Mouse (Mus musculus): ENCODE data around the gene Psmb3.

DNA sequence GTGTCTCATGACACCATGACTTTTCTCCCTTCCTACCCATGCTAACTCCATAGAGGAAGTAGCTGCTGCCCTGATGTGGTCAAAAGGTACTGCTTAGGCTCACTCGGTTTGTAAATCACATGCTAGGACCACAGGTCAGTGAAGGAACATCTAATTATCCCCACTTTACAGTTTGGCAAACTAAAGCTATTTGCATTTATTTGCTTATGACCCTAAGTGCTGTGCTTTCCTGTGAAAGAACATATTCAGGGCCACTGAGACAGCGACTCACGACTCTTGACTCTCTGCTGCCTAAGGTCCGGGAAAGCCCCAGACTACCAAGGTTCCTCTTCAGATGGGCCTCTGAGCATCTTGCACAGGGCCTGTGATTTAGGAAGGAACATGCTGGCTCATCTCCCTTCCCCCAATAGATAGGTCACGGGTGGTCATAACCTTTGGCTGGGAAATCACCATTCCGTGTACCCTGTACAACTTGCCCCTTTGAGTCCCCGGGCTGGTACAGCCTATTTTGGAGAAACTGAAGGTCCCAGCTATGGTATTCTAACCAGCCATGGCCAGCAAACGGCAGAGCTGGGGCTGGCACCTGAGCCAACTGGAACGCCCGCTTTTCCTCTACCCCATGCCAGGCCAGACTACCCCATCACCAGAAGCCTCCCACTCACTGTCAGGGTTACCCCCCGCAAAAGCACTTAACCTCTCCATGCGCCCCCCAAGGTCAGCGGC, 43.8 kb upstream of the Psmb3 start:
- TF ChIP-seq CTCF (IDR thresholded peaks at IDR 0.05; ENCODE audit: insufficient read depth, low read depth, low read length) (no peak), POLR2A (IDR thresholded peaks at IDR 0.05; ENCODE audit: insufficient read depth, low read depth, low read length) (no peak)

Measured in olfactory bulb, adult 2 months (tissue).